Mouse (Mus musculus): ENCODE measurements around the gene Nsl1.

Nsl1 gene

GRCm38 (mm10) chr1:191054870-191055532 lies 7.8 kb upstream of the Nsl1 start:
- DNase-seq (ENCODE audit: low read depth, low spot score): no peak

- no peak for DNase-seq (ENCODE audit: low read depth, low spot score)
Observed at GRCm38 (mm10) chr1:191055533-191055873, 7.3 kb upstream of the Nsl1 start.

GRCm38 (mm10) chr1:191057461-191057860 lies 5.4 kb upstream of the Nsl1 start:
- DNase-seq (ENCODE audit: low read depth, low spot score): no peak

- no peak for DNase-seq (ENCODE audit: low read depth, low spot score)
Observed at GRCm38 (mm10) chr1:191062241-191062780, 501 bp upstream of the Nsl1 start.

- no peak for DNase-seq (ENCODE audit: low read depth, low spot score)
Observed at GRCm38 (mm10) chr1:191063700-191064099, 888 bp downstream of the Nsl1 start.

- DNase-seq (ENCODE audit: low read depth, low spot score): no peak
Observed at GRCm38 (mm10) chr1:191064535-191064934, 1.7 kb downstream of the Nsl1 start.

GRCm38 (mm10) chr1:191065188-191065587 lies 2.4 kb downstream of the Nsl1 start:
- no peak for DNase-seq (ENCODE audit: low read depth, low spot score)

GRCm38 (mm10) chr1:191068377-191068776 lies 5.6 kb downstream of the Nsl1 start:
- no peak for DNase-seq (ENCODE audit: low read depth, low spot score)

- no peak for DNase-seq (ENCODE audit: low read depth, low spot score)
Observed at GRCm38 (mm10) chr1:191070259-191070658, 7.4 kb downstream of the Nsl1 start.

- DNase-seq (ENCODE audit: low read depth, low spot score): no peak
Observed at GRCm38 (mm10) chr1:191071613-191072012, 8.8 kb downstream of the Nsl1 start.

GRCm38 (mm10) chr1:191072329-191072913 lies 9.6 kb downstream of the Nsl1 start:
- no peak for DNase-seq (ENCODE audit: low read depth, low spot score)

GRCm38 (mm10) chr1:191073001-191073400 lies 10.2 kb downstream of the Nsl1 start:
- DNase-seq (ENCODE audit: low read depth, low spot score): no peak

- no peak for DNase-seq (ENCODE audit: low read depth, low spot score)
Observed at GRCm38 (mm10) chr1:191073486-191073885, 10.7 kb downstream of the Nsl1 start.

GRCm38 (mm10) chr1:191075199-191075883 lies 12.5 kb downstream of the Nsl1 start:
- DNase-seq (ENCODE audit: low read depth, low spot score): no peak

- no peak for DNase-seq (ENCODE audit: low read depth, low spot score)
Observed at GRCm38 (mm10) chr1:191083230-191083629, 20.4 kb downstream of the Nsl1 start.

- no peak for DNase-seq (ENCODE audit: low read depth, low spot score)
Observed at GRCm38 (mm10) chr1:191084951-191085559, 22.2 kb downstream of the Nsl1 start.

GRCm38 (mm10) chr1:191085597-191085996 lies 22.8 kb downstream of the Nsl1 start:
- no peak for DNase-seq (ENCODE audit: low read depth, low spot score)

GRCm38 (mm10) chr1:191086304-191086878 lies 23.6 kb downstream of the Nsl1 start:
- no peak for DNase-seq (ENCODE audit: low read depth, low spot score)

GRCm38 (mm10) chr1:191086960-191087359 lies 24.1 kb downstream of the Nsl1 start:
- no peak for DNase-seq (ENCODE audit: low read depth, low spot score)

- DNase-seq (ENCODE audit: low read depth, low spot score): no peak
Observed at GRCm38 (mm10) chr1:191087955-191088354, 25.1 kb downstream of the Nsl1 start.

- DNase-seq (ENCODE audit: low read depth, low spot score): no peak
Observed at GRCm38 (mm10) chr1:191089355-191089754, 26.5 kb downstream of the Nsl1 start.

GRCm38 (mm10) chr1:191092050-191092449 lies 29.2 kb downstream of the Nsl1 start:
- DNase-seq (ENCODE audit: low read depth, low spot score): no peak

All from embryo, embryonic 11.5 days (tissue).